Mouse (Mus musculus) WW6 (cell line): ENCODE results near the gene Stpg3.
"Not testable (repeated sequence)": the region's sequence is repeated elsewhere in the genome, so short reads cannot be mapped to it uniquely, and the experiment has no call there.

ENCODE experiments used
- DNase-seq: peaks from one replicate; pipeline ENCODE4 v3.0.0-alpha.2; 2013; ENCODE audit warnings: low read depth, low spot score

Gene Stpg3

DNA sequence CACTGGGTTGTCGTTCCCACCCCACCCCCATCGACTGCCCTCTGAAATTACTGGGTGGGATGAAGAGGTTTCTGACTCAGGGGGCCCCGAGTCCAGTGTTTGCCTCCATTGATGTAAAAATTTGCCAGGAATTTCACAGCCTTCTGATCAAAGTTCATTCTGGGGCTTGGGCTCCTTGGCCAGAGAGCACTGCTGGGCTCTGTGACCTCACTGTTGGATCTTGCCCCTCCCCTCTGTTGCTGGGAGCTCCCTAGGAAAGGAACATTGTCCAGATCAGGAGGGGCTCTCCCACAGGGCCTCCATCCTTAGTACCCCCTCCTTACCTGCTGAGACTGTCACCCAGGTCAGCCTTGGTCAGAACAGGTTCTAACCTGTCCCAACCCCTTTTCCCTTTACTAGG, at the start of gene Stpg3:
Gene Stpg3 (minus strand): TSS at position 194 of the 400 bp plus-strand sequence.
- DNase-seq = no peak

DNA sequence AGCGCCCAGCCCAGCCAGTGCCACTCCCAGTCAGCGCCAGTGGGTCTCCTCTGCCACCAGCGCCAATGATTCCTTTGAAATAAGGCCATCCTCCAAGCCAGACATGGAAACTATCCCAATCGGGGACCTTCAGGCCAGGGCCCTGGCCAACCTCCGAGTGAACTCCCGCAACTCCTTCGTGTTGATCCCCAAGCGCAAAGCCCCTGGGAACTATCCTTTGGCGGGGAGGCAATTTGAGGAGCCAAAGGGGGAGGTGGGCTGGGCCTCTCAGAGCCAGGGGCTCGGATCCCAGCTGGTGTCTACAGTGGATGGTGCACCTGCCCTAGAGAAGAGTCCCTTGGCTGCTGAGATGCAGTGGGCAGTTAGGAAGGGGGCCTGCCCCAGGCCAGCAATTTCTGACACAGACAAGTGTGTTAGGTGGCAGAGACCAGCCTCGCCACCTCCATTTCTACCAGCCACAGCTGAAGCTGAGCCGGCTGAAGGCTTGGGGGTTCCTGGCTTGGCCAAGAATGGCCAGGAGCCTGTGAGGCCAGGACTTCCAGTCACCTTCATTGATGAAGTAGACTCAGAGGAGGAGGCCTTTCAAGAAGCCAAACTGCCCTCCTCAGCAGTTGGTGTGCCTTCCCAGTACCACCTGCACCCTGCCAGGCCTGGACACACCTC, 49.3 kb upstream of the Stpg3 start:
- no peak for DNase-seq

DNA sequence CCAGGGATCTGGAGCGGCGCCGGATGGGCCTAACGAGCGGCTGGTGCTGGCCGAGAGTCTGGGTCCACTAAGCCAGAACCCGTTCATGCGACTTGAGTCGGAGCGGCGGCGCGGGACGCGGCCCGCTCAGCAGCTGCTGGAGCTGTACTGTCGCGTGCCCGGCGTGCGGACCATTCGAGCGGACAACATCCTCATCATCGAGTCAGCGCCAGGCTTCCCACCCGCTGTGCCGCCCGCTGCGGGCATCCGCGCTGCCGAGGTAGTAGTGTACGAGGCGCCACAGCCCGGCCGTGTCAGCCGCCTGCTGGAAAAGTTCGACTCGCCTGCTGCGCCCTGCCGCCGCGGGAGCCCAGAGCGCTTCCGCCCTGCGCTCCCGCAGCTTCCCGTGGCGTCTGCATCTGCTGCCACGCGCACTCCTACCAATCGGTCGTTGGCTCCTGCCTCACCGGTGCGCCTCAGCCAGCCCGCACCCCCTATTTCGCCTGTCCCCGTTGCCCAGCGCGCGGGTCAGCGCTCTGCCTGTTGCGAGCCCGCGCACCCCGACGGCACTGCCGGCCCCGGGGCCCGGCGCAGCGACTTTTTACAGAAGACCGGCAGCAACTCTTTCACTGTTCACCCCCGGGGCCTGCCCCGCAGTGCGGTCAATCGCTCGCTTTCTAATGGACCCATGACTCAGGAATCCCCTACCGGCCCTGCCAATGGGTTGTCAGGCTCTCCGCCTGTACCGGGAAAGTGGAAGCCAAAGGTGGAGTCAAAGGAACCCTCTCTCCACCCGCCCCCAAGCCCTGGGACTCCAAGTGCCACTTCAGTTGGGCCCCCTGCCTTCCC, 48.6 kb upstream of the Stpg3 start:
- no peak for DNase-seq

DNA sequence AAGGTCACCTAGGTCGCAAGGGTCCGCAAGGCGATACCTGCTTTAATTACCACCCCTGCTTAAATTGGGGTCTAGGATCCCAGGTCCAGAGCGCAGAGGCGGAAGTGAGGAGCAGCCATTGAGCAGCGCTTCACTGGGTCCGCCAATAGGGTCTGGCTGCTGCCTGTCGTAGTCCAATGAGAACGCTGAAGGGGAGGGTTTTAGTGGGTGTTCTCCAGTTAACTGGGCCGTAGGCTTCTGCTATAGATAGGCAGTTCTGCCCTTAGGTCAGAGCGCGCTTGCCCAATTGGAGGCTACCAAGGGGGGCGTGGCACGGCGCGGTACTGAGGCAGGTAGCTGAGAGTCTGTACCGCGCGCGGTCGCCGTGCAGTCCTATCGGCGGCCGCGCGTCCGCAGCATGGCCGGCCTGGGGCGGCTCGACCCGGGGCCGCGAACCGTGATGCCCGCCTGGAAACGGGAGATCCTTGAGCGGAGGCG, 47.9 kb upstream of the Stpg3 start, which contains the start of gene Tprn:
Gene Tprn (plus strand): TSS at position 328 of the 477 bp plus-strand sequence.
- DNase-seq = peak; percentile 93

DNA sequence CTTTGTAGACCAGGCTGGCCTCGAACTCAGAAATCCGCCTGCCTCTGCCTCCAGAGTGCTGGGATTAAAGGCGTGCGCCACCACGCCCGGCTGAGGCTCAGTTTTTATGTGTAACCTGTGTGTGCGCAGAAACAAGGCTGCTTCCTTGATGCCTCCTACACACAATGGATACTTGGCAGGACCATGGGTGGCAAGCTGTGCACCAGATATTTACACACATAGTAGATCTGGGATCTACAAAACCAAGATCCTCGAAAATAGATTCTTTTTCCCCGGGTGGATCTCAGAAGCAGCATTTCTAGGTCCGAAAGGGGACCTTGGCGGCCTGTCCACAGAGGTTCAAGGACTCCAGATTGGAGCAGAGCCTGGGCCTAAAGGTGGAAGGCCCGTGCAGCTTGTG, 47.4 kb upstream of the Stpg3 start:
- no peak for DNase-seq

DNA sequence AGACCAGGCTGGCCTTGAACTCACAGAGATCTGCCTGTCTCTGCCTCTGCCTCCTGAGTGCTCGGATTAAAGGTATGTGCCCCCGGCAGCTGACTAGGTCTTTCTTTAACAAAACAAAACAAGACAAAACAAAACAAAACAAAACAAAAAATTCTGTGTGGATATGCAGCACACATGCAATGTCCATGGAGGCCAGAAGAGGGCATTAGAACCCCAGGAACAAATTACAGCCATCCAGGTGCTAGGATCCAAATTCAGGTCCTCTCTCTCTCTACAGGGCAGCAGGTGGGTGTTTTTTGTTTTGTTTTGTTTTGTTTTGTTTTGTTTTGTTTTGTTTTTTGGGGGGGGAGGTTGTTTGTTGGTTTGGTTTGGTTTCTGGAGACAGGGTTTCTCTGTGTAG, 44.5 kb upstream of the Stpg3 start:
- no peak for DNase-seq

DNA sequence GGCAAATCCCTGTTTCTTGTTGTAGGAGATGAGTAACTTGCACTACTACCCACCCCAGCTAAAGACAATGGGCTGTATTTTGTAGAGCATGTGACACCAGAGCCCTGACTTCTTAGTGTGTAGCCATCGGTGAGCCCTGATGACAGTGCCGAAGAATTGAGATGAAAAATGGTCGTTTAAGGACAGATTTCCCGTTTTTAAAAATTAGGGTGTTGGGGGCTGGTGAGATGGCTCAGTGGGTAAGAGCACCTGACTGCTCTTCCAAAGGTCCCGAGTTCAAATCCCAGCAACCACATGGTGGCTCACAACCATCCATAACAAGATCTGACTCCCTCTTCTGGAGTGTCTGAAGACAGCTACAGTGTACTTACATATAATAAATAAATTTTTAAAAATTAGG, 42.8 kb upstream of the Stpg3 start:
- not testable (repeated sequence) for DNase-seq

DNA sequence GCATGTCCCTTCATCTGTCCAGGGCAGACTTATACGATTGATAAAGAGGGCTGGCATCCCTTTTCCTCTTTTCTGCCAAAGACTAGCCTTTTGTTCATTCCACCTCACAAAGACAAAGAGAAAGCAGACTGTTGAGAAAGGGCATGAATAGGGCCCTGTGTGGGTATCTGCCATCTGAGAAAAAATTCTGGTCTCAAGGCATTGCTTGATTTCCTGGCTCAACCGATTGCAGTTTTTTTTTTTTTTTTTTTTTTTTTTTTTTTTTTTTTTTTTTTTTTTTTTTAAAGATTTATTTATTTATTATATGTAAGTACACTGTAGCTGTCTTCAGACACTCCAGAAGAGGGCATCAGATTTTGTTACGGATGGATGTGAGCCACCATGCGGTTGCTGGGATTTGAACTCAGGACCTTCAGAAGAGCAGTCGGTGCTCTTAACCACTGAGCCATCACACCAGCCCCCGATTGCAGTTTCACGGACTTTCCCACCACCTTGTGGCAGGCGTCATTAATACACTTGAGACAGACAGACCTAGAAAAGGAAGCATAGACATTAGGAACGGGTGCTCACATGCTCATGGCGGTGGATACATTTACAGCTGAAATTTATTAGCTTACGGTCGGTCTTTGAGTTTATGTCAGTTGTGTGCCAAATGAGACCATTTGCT, 42.1 kb upstream of the Stpg3 start:
- not testable (repeated sequence) for DNase-seq

DNA sequence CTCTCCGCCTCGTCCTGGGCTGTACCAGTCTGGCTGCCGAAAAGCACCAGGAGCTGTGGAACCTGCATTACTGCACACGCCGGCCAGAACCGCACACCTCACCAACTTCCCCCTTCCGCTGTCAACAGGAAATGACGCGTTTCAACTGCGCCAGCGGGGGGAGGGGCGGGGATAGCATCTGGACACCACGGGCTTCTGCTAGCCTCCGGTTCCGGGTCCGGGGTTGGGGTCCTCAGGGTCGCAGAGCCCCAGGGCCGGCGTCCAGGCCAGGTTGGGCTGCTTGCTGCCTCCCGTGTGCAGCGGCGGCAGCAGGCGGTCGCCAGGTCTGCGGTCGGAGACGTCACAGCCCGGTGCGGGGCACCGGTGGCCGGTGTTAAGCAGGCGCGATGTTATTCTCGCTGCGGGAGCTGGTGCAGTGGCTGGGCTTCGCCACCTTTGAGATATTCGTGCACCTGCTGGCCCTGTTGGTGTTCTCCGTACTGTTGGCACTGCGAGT, 40.9 kb upstream of the Stpg3 start, which contains the start of gene Tmem203:
Gene Tmem203 (plus strand): TSS at position 156 of the 496 bp plus-strand sequence.
- DNase-seq = no peak

DNA sequence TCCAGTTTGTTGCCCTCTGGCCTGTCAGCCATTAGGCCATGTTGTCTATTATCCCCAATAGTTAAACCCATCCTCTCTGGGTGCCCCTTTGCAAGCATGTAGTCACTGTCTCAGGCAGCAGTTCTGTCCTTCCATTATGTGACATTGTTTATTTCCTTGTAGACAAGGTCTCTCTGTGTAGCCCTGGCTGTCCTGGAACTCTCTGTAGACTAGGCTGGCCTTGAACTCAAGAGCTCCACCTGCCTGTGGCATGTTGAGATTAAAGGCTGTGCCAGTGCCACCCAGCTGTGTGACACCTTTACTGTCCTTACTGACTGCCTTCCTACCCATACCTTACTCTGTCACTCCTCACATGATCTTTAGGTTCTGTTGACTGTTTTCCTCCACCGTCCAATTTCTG, 37.9 kb upstream of the Stpg3 start:
- no peak for DNase-seq

DNA sequence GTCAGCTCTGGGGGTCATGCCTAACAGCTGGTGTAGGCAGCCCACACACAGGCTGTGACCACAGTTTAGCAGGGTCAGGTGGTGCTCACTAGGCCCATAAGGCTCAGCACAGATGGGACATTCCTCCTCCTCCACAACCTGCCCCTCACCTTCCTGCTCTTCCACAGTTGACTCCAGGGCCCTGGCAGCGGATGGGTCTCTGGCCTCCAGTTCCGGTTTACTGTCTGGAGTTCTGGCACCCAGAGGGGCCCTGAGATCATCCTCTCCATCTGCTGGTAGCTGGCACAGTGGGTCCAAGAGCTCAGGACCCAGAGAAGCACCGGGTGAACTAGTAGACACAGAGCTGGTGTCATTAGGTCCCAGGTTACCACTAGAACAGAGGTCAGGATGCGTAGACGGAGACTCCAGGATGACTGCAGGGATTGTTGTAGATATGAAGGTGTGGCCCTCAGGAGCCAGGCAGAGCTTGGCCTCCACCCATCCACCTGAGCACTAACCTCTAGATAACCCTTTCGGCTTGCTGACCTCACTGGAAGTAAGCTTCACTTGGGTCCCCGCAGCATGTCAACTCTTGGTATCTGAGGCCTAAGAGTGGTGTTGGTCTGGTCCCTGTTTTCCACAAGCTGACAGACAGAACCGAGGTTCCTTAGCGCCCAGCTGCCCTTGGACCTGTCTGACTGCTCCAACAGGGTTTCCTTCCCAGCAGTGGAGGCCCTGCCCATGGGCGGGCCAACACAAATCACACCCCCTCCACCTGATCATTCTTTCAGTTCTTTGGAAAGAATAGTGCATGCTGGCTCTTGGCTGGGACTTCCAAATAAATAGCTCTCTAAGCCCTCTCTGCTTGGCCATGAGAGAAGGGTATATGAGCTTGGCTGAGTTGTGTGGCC, 32.0 kb upstream of the Stpg3 start, which contains the start of gene AL732309.1:
Gene AL732309.1 (minus strand): TSS at position 681 of the 890 bp plus-strand sequence.
- no peak for DNase-seq

DNA sequence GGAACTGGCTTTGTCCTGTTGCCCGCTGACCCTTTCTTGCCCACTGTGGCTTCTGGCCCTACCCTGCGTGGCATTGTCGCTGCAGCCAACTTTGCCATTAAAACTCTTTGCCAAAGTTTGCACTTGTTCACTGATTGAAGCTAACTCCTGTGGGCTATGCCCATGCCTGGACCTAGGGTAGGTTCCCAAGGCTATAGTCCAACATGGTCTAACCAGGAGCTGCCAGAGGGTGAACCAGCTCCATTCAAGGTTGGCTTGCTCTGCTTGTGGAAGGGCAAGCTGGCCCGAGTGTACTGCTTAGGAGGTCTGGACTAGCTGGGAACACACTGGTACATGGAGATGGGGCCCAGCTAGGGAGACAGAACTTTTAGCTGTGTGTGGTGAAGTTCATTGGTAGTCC, 29.7 kb upstream of the Stpg3 start:
- DNase-seq = no peak

DNA sequence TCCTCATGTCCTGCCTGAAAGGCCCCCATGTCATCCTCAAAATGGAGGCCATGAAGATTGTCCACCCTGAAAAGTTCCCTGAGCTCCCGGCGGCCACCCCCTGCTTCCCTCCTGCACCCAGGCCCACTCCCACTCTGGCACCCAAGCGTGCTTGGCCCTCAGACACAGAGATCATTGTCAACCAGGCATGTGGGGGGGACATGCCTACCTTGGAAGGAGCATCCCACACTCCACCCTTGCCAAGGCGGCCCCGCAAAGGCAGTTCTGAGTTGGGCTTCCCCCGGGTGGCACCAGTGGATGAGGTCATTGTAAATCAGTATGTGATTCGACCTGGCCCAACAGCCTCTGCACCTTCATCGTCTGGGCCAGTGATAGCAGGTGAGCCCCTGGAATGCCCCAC, 28.9 kb upstream of the Stpg3 start:
- no peak for DNase-seq

DNA sequence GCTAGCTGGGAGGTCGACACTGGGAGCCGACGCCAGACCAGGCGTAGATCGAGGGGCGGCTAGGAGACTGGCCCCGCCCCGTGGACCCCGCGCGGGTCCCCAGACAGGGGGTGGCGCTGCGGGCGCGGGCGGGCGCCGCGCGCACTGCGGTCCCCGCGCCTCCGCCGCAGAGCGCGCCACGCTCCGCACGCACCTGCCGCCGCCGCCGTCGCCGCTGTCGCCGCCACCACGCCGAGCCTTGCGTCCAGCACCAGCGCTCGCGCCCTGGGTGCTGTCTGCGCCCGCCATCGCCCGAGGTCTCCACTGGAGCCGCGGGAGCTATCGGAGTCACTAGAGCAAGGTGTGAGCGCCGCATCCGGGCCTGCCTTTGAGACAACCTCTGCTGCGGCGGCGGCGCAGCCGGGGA, 27.7 kb upstream of the Stpg3 start, which contains the start of the genes Rnf208 and Cysrt1:
Gene Rnf208 (plus strand): TSS at position 155 of the 406 bp plus-strand sequence.
Gene Cysrt1 (minus strand): TSS at position 352 of the 406 bp plus-strand sequence.
- DNase-seq = no peak

DNA sequence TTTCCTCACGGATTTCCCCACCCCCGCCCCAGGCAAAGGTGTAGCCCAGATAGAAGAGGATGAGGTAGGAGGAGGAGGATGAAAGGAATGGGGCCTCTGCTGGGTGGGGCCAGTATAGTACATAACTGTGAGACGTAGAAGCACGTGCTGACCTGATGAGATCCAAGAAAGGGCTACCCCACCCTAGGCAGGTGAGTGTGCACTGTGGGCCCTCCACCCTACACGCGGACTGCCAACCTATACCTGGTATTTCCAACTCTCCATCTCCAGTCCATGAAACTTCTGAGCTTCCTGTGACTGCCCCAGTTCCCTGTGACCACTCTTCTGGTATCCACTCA, 27.0 kb upstream of the Stpg3 start:
- no peak for DNase-seq

DNA sequence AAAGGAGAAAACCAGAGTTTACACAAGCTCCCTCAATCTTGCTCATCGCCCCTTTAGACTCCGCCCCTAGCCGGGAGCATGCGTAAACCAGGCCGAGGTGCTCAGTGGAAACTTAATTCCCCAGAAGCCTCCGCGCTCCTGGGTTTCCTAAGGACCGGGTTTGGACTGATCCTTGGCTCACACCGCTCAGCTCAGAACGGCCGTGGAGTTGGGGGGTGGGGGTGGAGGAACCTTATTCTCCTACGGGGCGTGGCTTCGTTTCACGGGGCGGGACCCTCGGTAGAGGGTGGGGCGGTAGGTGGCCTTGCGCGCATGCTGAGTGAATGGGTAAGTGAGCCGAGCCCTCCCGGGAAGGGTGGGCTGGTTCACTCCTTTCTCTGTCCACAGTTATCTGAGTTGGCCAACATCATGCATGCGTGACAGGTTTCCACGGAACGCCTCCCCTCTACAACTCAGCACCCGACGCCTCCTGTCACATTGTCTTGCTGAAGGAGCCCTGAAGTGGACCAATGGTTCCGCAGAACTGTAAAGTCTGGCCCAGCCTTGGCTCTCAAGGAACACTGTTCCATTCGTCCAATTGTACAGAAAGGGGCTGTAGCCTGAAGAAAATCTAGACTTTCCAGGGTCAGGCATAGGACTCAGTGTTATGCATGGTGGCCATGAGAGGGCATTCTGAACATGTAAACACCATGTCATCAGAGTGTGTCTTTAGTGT, 26.4 kb upstream of the Stpg3 start:
- DNase-seq = peak; percentile 85

DNA sequence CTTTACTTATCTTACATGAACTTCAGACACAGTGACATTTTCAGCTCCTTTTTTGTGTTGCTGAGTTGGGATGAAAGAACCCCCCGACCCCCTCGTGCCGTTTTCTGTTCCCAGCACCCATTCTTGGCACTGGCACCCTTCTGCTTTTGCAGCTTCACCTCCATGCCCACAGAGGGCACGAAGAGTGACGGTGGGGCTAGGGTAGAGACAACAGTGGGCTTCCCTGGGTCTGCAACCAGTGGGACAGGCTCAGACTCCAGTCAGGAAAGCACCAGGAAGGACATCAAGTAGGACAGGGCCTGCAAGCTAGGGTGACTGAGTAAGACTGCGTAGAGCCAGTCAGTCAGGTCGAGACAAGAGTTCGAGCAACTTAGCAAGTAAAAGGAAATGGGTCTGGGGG, 25.9 kb upstream of the Stpg3 start:
- DNase-seq = no peak

DNA sequence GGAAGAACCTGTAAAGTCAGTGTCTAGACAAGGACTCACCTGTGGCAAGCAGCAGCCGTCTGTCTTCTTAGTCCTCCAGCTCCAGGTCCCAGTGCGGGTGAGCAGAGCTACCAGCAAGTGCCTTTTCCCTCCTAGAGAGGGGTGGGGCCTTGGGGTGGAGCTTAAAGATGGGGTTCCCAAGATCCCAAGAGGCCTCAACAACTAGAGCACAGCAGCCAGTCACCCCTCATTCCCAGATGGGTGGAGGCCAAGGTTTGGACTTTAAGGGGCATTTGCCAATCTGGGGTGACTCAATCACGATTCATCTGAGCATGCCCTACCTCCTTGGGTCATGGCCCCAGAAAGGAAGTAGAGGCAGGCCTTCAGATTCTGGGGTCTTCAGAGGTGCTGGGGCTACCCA, 25.3 kb upstream of the Stpg3 start:
- DNase-seq = no peak

DNA sequence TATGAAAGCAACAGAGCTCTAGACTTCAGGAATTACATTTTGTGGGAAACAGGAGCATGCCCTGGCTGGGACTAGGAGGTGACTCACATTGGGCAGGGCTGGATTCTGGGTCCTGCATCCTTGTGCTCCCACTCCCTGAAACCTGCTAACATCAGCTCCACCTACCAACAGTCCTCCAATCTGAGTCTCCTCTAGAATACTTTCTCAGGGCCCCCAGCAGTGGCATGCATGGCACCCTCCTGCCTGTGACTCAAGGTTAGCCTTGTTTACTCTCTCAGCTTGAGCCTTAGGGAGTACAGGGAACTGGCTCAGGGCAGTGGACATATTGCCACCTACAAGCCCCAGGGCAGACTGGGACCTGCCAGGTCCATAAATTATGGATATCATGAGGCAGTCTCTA, 23.7 kb upstream of the Stpg3 start:
- DNase-seq = no peak

DNA sequence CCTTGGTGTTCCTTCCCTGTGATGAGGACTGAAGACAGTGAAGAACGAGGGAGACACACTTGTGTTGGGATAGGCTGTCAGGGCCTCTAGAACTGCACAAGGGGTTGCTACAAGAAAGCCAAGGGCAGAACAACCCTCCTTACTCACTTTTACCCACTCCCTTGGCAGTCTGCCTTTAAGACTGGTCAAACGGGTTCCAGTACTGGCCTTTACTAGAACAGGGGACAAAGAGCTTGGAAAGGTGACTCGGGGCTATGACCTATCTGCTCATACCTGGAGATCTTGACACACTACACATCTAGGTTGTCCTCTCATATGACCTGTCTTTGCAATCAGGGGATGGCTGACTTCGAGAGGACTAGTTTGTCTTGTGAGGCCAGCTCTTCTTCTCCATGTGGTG, 23.1 kb upstream of the Stpg3 start:
- no peak for DNase-seq
